Mouse (Mus musculus): ENCODE data around the gene Suox.

DNA sequence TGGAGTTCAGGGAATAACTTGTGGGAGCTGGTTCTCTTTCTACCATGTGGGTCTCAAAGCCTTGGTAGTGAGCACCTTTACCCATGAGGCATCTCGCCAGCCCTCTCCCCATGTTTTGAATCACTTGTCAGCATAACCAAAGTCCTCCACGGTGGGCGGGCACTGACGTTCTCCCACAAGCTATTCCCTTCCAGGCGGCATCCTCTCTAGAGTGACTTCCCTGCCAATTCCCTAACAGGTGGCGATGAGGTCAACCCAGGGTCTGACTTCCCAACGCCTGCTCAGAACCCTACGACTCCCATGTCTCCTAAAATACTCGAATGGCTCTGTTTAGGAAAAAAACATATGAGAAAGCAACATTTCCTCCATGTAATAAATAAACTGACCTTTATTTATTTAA lies 16.0 kb downstream of the Suox start:
- TF ChIP-seq GATA1 (IDR thresholded peaks at IDR 0.05; ENCODE audit: borderline replicate concordance, low read length): no peak
- TF ChIP-seq FLI1 (IDR thresholded peaks at IDR 0.05; ENCODE audit: low read length): no peak

Data from megakaryocyte, embryonic 14.5 days (primary cell).